Mouse (Mus musculus): Measurements from ENCODE around the gene Notch1. TPM values are rescaled to one million over a fixed set of nuclear protein-coding genes. Genes with fewer than 3 reads are reported as not detected.

The Notch1 gene
- total RNA-seq, 2 experiments from 2014 or later = 48.4 to 52.9 TPM

GRCm38 (mm10) chr2:26482824-26483223 lies 33.6 kb downstream of the Notch1 start:
- DNase-seq (ENCODE audit: low spot score in 2 of 2) = no peak

GRCm38 (mm10) chr2:26481724-26482495 lies 34.6 kb downstream of the Notch1 start:
- DNase-seq (ENCODE audit: low spot score in 2 of 2) = no peak

GRCm38 (mm10) chr2:26480911-26481310 lies 35.6 kb downstream of the Notch1 start:
- DNase-seq (ENCODE audit: low spot score in 2 of 2) = no peak

GRCm38 (mm10) chr2:26478685-26479205 lies 37.7 kb downstream of the Notch1 start:
- no peak for DNase-seq (ENCODE audit: low spot score in 2 of 2)

GRCm38 (mm10) chr2:26477911-26478310 lies 38.6 kb downstream of the Notch1 start:
- no peak for DNase-seq (ENCODE audit: low spot score in 2 of 2)

- DNase-seq (ENCODE audit: low spot score in 2 of 2) = no peak
These were observed 40.7 kb downstream of the Notch1 start for GRCm38 (mm10) chr2:26475505-26476430.

- no peak for DNase-seq (ENCODE audit: low spot score in 2 of 2)
These were observed 41.5 kb downstream of the Notch1 start for GRCm38 (mm10) chr2:26474789-26475504.

GRCm38 (mm10) chr2:26472312-26473090 lies 44.0 kb downstream of the Notch1 start:
- no peak for DNase-seq (ENCODE audit: low spot score in 2 of 2)

GRCm38 (mm10) chr2:26471652-26472285 lies 44.7 kb downstream of the Notch1 start:
- DNase-seq (ENCODE audit: low spot score in 2 of 2) = no peak

GRCm38 (mm10) chr2:26470967-26471366 lies 45.5 kb downstream of the Notch1 start:
- no peak for DNase-seq (ENCODE audit: low spot score in 2 of 2)

GRCm38 (mm10) chr2:26468376-26468775 lies 48.1 kb downstream of the Notch1 start:
- no peak for DNase-seq (ENCODE audit: low spot score in 2 of 2)

GRCm38 (mm10) chr2:26463412-26463811 lies 53.1 kb downstream of the Notch1 start:
- DNase-seq (ENCODE audit: low spot score in 2 of 2) = no peak

GRCm38 (mm10) chr2:26462980-26463379 lies 53.5 kb downstream of the Notch1 start:
- no peak for DNase-seq (ENCODE audit: low spot score in 2 of 2)

GRCm38 (mm10) chr2:26461667-26462066 lies 54.8 kb downstream of the Notch1 start:
- no peak for DNase-seq (ENCODE audit: low spot score in 2 of 2)

GRCm38 (mm10) chr2:26460837-26461236 lies 55.6 kb downstream of the Notch1 start:
- DNase-seq (ENCODE audit: low spot score in 2 of 2) = no peak

- DNase-seq (ENCODE audit: low spot score in 2 of 2) = no peak
These were observed 56.3 kb downstream of the Notch1 start for GRCm38 (mm10) chr2:26460097-26460646.

GRCm38 (mm10) chr2:26459478-26459877 lies 57.0 kb downstream of the Notch1 start:
- no peak for DNase-seq (ENCODE audit: low spot score in 2 of 2)

- DNase-seq (ENCODE audit: low spot score in 2 of 2) = peak in 1 of 2 experiments; percentile 49
These were observed 57.9 kb downstream of the Notch1 start for GRCm38 (mm10) chr2:26458402-26459124.
